Mouse (Mus musculus): ENCODE measurements around the gene Sytl1.

DNA sequence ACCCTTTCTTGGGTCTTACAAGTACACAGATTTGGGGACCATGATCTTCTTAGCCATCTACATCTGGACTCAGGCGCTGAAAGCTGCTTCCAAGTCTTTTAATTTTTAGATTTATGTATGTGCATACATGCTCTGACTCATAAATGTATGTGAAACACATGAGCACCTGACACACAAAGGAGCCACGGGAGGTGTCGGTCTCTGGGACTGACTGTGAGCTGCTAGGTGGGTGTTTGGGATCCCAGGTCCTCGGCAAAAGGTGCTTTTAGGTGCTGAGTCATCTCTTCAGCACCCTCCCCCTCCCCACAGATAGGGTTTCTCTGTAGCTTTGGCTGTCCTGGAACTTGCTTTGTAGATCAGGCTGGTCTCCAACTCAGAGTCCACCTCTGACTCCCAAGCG lies 843 bp upstream of the Sytl1 start:
- no peak for TF ChIP-seq POLR2A (IDR thresholded peaks at IDR 0.05; ENCODE audit: borderline replicate concordance, low read depth, low read length)
- no peak for TF ChIP-seq CTCF (IDR thresholded peaks at IDR 0.05; ENCODE audit: low read depth, low read length)

Data from bone marrow macrophage, adult 2 months (primary cell).